Mouse (Mus musculus) kidney, adult 2 months (tissue): ENCODE data around the gene Cfb. TPM values are rescaled to one million over a fixed set of nuclear protein-coding genes. Genes with fewer than 3 reads are reported as not detected.

ENCODE experiments used
- DNase-seq: peaks from one replicate; pipeline ENCODE4 v3.0.0; 2021
- H3K27ac ChIP-seq: fragments of 200-500 bp; 2 replicates; pipeline ENCODE4 v1.5.1; 2012; ENCODE audit warnings: low read depth, low read length, control low read depth, inconsistent platforms; ENCODE audit not compliant: insufficient read depth
- H3K27me3 ChIP-seq: fragments of 200-500 bp; replicated peaks from 2 replicates; pipeline ENCODE4 v1.6.1; 2012; ENCODE audit warnings: mild to moderate bottlenecking, moderate library complexity, low read length, inconsistent platforms; ENCODE audit not compliant: control insufficient read depth, insufficient read depth
- H3K36me3 ChIP-seq: fragments of 200-500 bp; 2 replicates; pipeline ENCODE4 v1.6.1; 2012; ENCODE audit warnings: mild to moderate bottlenecking, moderate library complexity, low read length, inconsistent platforms; ENCODE audit not compliant: control insufficient read depth, insufficient read depth
- H3K4me1 ChIP-seq: fragments of 200-500 bp; 2 replicates; pipeline ENCODE4 v1.6.1; 2011; ENCODE audit warnings: low read length; ENCODE audit not compliant: control insufficient read depth, insufficient read depth
- H3K4me3 ChIP-seq: fragments of 200-500 bp; 2 replicates; pipeline ENCODE4 v1.5.1; 2011; ENCODE audit warnings: mild to moderate bottlenecking, low read depth, low read length, control low read depth; ENCODE audit not compliant: insufficient read depth
- CTCF ChIP-seq: fragments of 200-500 bp; conservative IDR thresholded peaks from 2 replicates; pipeline ENCODE4 v1.5.1; 2011; ENCODE audit warnings: low read depth, mild to moderate bottlenecking, control low read depth, low read length, moderate library complexity, mixed read lengths; ENCODE audit not compliant: insufficient read depth, insufficient read length
- POLR2A ChIP-seq: fragments of 200-500 bp; IDR thresholded peaks from one replicate; pipeline ENCODE4 v1.6.1; 2011; ENCODE audit warnings: low read depth, low read length, control low read depth
- WGBS: fragments of 180-500 bp; shearing (Covaris S2); methylation state at CpG from one replicate; pipeline ENCODE4 v1.1.7; 2018; 5-methylcytosine and 5-hydroxymethylcytosine counted together
- polyA plus RNA-seq: library from polyadenylated mRNA; depleted of rRNA; stranded (reverse); fragments of >200 nt; gene quantifications from 2 replicates; pipeline ENCODE4 v1.2.3, GENCODE M21; 2012

The Cfb gene
- polyA plus RNA-seq, 1 experiment: 199 TPM

DNA sequence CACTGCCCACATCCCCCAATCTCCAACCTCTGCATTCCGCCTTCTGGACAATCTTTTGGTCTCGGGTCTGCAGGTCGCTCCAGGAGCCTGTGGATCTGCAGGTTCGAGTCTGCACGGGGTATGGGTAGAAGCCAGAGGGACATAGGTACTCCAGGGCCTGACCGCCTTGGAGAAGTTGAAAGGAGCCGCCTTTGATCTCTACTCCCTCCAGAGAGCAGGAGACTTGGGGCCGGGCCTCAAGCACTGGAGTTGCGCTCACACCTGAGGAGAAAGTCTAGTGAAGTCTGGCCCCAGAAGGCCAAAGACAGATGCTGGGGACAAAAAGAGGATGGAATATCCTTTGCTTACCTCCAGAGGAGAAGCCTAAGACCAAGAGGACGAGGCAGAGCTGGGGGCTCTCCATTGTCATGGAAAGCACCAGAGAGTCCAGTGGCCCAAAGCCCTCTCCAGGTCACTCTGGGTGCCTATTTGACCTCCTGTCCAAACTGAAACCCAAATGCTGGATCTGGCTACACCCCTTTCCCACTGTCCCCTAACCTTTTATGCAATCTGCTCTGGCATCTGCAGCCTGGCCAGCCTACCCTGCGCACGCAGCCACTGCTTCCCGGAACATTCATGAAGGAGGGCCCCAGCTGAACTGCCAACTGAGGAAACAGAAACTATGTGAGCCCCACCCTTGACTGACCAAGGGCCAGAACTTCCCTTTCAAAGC lies 458 bp downstream of the Cfb start:
- H3K36me3 ChIP-seq: no peaks in the 10 kb centered on the region
- 39% methylated on average over 13 of the region's 13 CpGs for WGBS
- peak; percentile 87 for DNase-seq
- H3K4me1 ChIP-seq: peaks cover 6% of the 10 kb centered on the region; the same call in 1 of the 2 replicates
- no peak for TF ChIP-seq CTCF
- TF ChIP-seq POLR2A: no peak
- peak overlapping the region; percentile 93 for H3K27ac ChIP-seq
- H3K27me3 ChIP-seq: no peaks in the 10 kb centered on the region
- peak overlapping the region; percentile 42 for H3K4me3 ChIP-seq

DNA sequence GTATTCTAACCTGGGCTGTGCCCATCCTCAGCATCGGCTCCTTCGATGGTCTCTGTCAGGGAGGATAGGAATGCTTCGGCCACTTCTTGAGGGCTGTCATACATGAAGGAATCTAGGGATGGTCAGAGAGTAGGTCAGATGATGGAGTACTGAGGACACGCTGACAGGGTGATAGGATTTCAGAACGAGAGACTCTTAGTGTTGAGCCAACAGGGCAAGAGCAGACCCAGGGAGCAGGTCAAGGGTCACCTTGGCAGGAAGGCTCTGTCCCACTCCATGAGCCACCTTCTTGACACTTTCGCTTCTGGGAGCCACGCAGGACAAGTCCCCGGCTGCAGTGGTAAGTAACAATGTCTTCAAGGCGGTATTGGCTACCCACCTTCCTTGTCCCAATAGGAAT lies 1.8 kb downstream of the Cfb start:
- TF ChIP-seq CTCF (no peak), POLR2A (no peak)
- Histone ChIP-seq H3K36me3 (no peaks in the 10 kb centered on the region), H3K4me3 (no peak overlapping the region), H3K27me3 (no peaks in the 10 kb centered on the region), H3K4me1 (peaks cover 6% of the 10 kb centered on the region; the same call in 1 of the 2 replicates), H3K27ac (no peak overlapping the region)
- no peak for DNase-seq
- WGBS: 65% methylated on average over 9 of the region's 9 CpGs

DNA sequence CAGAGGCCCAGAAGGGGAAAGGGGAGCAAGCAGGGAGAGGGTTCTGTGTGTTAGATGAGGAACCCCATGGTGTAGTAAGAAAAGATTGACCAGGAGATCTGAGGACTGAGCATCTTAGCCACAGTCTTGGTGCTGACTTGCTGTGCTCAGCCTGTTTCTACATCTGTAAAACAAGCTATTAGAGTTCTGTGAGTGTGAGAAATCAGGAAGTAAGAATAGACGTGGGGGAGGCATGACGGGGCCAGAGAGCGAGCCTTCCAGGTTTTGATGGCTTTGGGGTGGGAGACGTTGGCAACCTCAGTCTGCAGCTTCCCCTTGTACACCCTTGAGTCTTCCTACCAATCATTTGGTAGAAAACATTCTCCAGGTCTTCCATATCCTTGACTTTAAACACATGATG lies 3.6 kb downstream of the Cfb start:
- no peak for DNase-seq

DNA sequence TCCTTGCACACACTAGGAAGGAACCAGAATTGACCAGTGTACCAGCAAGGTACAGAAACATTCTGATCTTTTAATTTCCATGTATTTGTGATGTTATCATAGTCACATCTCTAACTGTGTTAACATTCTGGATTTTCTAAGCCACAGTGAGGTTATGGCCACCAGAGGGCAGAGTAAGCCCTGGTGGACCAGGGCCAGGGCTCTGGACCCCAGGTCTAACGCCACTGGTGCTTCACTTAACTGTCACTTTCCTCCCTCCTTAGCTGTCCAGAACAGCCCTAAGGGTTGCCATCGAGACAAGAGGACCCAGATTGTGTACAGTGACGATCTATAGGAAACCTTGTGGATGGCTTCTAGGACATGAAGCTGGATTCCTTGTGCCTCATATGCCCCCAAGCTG lies 6.5 kb downstream of the Cfb start:
- H3K27ac ChIP-seq: no peak overlapping the region
- no peaks in the 10 kb centered on the region for H3K27me3 ChIP-seq
- no peak overlapping the region for H3K4me3 ChIP-seq
- DNase-seq: peak; percentile 58
- 24% methylated on average over 3 of the region's 3 CpGs for WGBS
- H3K4me1 ChIP-seq: peaks cover 4% of the 10 kb centered on the region; the same call in 1 of the 2 replicates
- no peaks in the 10 kb centered on the region for H3K36me3 ChIP-seq
- TF ChIP-seq CTCF: peak; percentile 72
- no peak for TF ChIP-seq POLR2A

More for the DNA sequence above, 3.6 kb downstream of the Cfb start:
- Histone ChIP-seq H3K27me3 (no peaks in the 10 kb centered on the region), H3K4me1 (peaks cover 6% of the 10 kb centered on the region; the same call in 1 of the 2 replicates), H3K27ac (no peak overlapping the region), H3K36me3 (no peaks in the 10 kb centered on the region), H3K4me3 (no peak overlapping the region)
- TF ChIP-seq POLR2A (no peak), CTCF (no peak)
- WGBS: 63% methylated on average over 4 of the region's 4 CpGs

DNA sequence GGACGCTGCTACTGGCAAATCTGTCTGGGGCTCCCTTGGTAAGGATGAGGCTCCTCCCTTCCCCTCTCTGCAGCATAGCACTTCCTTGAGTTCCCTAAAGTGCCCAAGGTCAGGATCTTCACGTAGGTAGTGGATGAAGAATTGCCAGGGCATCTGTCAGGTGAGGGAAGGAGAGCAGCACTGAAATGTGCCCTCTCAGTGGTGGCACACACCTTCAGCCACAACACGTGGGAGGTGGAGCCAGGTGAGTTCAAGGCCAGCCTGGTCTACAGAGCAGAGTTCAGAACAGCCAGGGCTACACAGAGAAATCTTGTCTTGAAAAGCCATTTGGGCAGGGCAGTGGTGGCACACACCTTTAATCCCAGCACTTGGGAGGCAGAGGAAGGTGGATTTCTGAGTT lies 7.6 kb downstream of the Cfb start:
- no peak for DNase-seq
- peaks cover 4% of the 10 kb centered on the region; the same call in 1 of the 2 replicates for H3K4me1 ChIP-seq
- no peak overlapping the region for H3K4me3 ChIP-seq
- no peaks in the 10 kb centered on the region for H3K27me3 ChIP-seq
- 61% methylated on average over 3 of the region's 3 CpGs for whole genome bisulfite sequencing
- H3K27ac ChIP-seq: no peak overlapping the region
- no peaks in the 10 kb centered on the region for H3K36me3 ChIP-seq
- TF ChIP-seq CTCF (no peak), POLR2A (no peak)

DNA sequence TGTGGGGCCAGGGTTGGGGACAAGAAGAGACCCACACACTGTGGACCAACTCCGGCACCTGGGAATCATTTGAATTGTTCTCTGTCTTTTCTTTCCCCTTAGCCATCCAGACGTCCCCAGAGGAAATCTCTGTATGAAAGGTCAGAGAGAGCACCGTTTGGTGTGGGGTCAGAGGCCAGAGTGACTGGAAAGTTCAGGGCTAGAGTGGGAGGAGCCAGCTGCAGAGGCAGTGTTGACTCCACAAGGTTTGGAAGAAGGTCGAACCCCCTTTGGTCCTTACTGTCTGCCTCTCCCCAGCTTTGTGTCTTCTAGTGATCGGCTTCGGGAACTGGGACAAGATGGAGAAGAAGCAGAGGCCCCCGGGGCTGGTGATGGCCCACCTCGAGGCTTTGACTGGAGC lies 8.8 kb downstream of the Cfb start:
- Histone ChIP-seq H3K4me1 (peaks cover 7% of the 10 kb centered on the region; the same call in 1 of the 2 replicates), H3K27me3 (no peaks in the 10 kb centered on the region), H3K27ac (no peak overlapping the region), H3K4me3 (no peak overlapping the region), H3K36me3 (no peaks in the 10 kb centered on the region)
- DNase-seq: no peak
- WGBS: 74% methylated on average over 8 of the region's 8 CpGs
- TF ChIP-seq CTCF: no peak
- TF ChIP-seq POLR2A: no peak

DNA sequence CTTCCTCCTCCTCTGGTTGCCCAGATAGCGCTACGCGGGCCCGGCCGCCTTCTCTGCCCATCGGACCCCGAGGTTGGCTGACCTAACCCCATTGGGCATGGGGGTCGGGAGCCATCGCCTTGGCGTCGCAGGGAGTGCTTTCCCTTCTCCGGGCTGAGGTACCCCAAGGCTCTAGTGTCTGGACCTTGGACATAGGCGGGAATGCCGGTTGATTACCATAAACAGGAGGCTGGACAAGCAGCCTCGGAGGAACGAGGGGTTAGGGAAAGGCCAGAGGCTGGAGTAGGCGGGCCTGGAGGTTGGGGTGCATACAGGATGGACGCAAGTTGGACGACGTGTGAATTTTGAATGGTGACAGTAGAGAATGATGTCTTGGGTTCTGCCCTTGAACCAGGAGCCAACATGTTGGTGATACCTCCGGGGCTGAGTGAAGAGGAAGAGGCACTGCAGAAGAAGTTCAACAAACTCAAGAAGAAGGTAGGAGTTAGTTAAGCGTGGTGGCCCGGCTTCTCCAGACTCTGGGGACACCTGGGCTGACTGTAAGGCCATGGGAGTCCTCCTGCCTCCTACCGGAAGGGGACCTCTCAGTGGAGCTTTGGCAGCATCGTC lies 11.7 kb downstream of the Cfb start:
- under 1% methylated on average over 25 of the region's 25 CpGs for WGBS
- H3K4me1 ChIP-seq: peaks cover 7% of the 10 kb centered on the region; the same call in 1 of the 2 replicates
- TF ChIP-seq POLR2A (no peak), CTCF (no peak)
- DNase-seq: no peak
- no peaks in the 10 kb centered on the region for H3K36me3 ChIP-seq
- no peaks in the 10 kb centered on the region for H3K27me3 ChIP-seq
- H3K4me3 ChIP-seq: peak overlapping the region; percentile 71
- H3K27ac ChIP-seq: peak overlapping the region; percentile 10; the same call in 1 of the 2 replicates
